Mouse (Mus musculus) G1E (cell line): ENCODE results near the gene Zic4.

Experiments used
- CTCF ChIP-seq: IDR thresholded peaks from 2 replicates; pipeline ENCODE4 v1.5.1; 2012; ENCODE audit warnings: low read depth, low read length, inconsistent platforms, mixed read lengths
- GATA1 ChIP-seq: IDR thresholded peaks from 2 replicates; pipeline ENCODE4 v1.6.1; 2012; ENCODE audit warnings: borderline replicate concordance, low read length, inconsistent platforms, mixed read lengths
- GATA2 ChIP-seq: IDR thresholded peaks from 2 replicates; pipeline ENCODE4 v1.6.1; 2012; ENCODE audit warnings: low read depth, low read length, inconsistent platforms, borderline replicate concordance
- POLR2AphosphoS5 ChIP-seq: IDR thresholded peaks from 2 replicates; pipeline ENCODE4 v1.6.1; 2012; ENCODE audit warnings: low read depth, low read length, inconsistent platforms; ENCODE audit not compliant: insufficient replicate concordance
- TAL1 ChIP-seq: conservative IDR thresholded peaks from 2 replicates; pipeline ENCODE4 v1.6.1; 2012; ENCODE audit warnings: low read depth, low read length, inconsistent platforms, mixed read lengths

GRCm38 (mm10) chr9:91360151-91361032 lies 1.8 kb upstream of the Zic4 start:
- TF ChIP-seq CTCF (no peak), POLR2AphosphoS5 (no peak), GATA1 (no peak), TAL1 (no peak), GATA2 (no peak)
